Mouse (Mus musculus) layer of hippocampus, adult 18-20 months (tissue): ENCODE results near the gene Npr1. TPM values are rescaled to one million over a fixed set of nuclear protein-coding genes. Genes with fewer than 3 reads are reported as not detected.
A peak's percentile ranks its signal among the peaks of the same experiment; 100 is the strongest.

Experiments used
- DNase-seq, 2 experiments: peaks; one replicate each; pipeline ENCODE4 v3.0.0; 2022; ENCODE audit warnings: low spot score in 2 of 2
- total RNA-seq, 2 experiments: library from RNA; stranded (reverse); gene quantifications; 2 replicates each; pipeline ENCODE4 v1.2.3; 2021

The Npr1 gene
- total RNA-seq, 2 experiments from 2014 or later = 5.7 to 5.9 TPM

DNA sequence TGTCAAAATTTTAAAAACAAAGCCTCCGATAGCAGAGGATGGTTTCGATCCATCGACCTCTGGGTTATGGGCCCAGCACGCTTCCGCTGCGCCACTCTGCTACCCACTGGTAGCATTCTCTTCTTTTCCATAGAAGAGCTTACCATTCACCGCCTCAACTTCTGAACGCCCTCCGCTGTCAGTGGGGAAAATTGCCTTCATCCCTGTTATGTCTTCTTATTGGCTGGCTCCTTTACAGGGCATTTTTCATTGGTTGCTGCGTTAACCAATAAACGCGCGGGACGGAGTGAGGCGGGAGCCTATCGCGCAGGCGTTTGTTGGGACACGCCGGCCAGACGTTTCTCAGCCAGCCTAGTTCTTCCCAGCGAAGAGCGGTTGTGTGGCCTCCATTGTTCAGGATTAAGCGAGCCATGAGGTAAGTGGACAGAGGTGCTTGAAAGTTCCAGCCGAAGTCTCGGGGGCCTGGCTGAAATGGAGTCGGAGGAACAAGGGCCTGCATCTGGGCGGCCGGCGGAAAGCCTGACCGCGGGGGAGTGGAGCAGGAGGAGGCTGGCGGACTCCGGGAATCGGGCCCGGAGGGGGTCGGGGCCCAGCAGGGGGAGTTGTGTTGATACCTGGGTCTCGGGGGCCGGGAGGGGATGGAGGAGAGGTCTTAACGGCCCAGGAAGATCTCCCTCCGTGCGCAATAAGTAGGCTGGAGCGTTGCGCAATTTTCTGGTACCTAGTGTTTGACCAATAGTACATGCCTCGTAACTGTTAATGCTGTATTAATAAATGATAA is 10.4 kb upstream of the Npr1 start, which contains the start of gene Ilf2:
Gene Ilf2, plus strand, starts transcription at position 296 of the 781 bp plus-strand sequence.
- DNase-seq = peak; percentile 95 to 98

DNA sequence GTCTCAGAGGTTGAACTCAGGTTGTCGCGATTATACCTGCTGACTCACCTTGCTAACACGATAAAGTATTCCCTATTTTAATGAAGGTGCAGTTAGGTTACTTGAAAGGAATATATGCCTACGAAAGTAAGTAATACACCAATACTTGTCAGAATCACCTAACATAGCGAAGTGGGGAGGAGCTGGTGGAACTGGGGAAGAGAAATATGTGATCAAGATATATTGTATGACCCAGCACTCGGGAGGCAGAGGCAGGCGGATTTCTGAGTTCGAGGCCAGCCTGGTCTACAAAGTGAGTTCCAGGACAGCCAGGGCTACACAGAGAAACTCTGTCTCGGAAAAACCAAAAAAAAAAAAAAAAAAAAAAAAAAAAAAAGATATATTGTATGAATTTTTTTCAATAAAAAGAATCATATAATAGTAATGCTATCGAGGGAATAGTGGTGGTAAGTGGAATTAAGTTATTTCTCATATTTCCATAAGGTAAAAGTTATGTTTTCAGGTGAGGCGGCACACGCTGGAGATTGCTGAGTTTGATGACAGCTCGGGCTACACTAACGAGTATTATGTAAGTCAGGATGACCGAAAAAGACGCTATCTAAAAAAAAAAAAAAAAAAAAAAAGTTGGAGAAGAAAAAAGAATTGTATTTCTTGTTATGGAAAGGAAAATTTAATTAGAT is 9.6 kb upstream of the Npr1 start:
- no peak for DNase-seq

DNA sequence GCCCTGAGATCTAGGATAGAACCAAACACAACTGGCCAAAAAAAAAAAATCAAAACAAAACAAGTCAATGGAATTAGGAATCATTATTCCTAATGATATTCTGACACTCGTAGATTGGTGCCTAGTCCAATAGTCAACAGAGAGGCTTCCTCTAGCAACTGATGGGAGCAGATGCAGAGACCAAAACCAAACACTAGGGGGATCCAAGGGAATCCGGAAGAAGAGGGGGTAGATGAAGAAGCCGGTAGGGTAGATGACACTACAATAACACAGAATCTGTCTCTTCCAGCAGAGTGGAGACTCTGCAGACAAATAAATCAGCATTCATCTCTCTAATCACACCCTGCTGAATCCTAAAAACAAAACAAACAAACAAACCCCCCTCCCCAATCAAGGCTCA is 6.5 kb upstream of the Npr1 start:
- DNase-seq = peak in 1 of 2 experiments; percentile 56

DNA sequence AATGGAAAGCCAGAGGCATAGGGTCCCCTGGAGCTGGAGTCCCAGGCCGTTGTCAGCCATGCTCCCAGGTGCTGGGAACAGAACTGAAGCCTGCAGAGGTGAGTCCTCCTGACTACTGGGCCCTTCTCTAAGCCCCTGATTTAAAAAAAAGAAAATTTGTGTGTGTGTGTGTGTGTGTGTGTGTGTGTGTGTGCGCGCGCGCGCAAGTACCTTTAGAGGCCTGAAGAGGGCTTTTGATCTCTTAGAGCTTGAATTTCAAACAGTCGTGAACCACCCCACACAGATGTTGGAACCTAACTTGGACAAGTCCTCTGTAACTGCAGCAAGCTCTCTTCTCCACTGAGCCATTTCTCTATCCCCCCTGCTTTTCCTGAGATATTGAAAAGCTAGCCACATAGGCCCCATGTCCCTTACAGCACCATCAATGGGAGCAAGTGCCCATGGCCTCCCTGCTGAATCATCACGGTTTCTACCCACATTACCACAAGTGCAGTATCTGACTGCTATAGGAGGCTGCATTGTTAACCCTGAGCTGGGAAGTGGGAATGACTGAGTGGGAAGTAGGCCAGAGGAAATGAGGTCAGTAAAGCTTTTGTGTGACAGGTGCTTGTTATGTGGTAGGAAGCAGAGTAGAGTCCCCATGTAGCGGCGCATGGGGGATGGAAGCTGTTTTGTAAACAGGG is 2.1 kb upstream of the Npr1 start:
- no peak for DNase-seq

DNA sequence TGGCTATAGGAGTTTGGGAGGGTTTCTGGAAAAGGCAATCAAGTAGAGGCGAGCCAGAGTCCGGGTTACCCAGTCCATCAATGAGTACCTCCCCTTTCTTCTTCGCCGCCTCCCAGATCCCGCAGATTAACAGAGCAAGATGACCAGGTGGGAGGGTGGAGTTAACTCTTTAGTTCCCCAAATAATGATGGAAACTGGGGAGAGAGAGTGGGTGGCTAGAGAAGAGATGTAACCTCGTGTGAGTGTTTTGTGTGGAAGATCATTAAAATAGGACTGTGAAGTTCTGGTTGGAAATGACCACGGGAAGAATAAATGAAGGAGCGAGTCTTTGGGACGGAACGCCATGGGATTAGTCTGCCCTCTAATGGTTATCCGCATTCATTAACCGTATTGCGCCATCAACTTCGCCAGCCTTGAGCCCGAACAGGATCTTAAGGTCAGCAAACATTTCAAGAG is 673 bp upstream of the Npr1 start:
- DNase-seq = peak; percentile 48 to 80

DNA sequence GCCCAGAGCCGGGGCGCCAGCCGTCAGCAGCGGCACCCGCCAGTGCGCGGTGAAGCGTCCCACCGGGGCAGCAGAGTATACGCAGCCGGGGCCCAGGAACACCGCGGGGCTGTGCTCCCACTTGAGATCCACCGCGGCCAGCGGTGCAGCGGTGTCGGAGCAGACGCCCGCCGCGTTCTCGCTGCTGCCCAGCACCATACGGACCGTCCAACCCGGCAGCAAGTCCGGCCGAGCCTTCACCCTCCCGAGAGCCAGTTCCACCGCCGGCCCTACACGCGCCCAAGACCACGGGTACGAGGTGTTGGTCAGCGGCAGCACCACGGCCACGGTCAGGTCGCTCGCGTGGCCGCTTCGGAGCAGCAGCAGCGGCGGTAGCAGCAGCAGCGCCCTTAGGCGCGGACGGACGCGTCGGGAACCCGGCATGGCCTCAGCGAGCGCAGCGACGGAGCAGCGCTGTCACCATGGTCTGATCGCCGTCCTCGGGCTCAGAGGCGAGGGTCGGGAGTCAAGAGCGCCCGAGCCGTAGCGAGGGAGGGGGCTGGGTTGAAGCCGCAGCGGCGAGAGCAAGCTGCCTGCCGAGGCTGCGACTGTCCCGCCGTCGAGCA is 483 bp downstream of the Npr1 start:
- no peak for DNase-seq

DNA sequence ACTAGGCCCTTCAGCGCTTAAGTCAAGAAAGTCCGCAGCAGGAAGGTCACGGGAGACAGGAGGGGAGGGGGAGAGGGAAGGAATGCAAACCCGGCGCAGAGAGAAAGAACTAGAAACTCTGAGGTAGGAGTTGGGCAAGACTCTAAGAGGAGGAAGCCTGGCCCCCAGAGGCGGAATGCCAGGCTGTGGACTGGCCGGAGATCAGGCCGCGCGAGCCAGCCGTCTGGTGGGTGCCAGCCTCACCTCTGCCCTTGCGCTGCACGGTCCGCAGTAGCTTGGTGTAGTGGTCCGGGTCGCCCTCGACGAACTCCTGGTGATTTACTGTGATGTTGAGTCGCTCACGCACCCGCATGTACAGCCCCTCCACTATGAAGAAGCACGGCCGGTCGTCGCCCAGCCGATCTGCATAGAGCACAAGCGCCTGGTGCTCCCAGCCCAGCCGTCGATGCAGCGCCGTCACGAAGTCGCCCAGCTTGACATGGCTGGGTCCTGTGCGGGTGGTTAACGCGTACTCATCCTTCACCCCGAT is 1.1 kb downstream of the Npr1 start:
- DNase-seq = no peak

DNA sequence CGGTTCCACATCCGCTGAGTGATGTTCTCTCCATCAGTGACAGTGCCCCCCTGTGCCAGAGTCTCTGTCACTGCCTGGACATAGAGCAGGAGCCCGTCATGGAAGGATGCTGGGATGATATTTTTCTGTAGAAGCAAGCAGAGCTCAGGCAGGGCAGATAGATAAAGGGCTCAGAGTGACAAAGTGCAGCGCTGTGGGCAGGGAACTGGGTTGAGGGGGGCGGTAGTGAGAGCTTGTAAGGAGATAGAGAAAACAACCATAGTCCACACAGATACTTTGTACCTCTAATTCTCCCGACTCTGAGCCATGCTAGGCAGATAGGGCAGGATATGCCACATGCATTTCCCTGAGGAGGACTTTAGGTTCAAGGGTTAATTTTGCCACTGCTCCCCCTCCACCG is 3.1 kb downstream of the Npr1 start:
- no peak for DNase-seq

DNA sequence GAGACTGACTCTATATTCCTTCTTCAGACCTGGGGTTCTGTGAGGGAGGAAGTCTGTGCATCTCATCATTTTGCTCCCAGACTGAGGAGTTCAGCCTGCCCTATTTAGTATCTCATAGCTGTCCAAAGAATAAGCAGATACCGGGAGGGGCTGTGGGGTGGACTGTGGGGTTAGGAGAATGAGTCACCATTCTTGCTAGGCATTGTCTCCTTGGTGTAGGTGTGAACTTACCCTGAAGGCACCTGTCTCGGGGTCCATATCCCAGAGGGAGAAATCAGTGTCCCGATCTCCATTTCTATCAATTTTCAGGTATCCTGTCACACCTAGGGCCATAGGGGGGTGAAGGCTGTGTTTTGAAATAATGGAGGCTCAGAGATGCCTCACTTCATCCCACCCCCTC is 3.7 kb downstream of the Npr1 start:
- no peak for DNase-seq

DNA sequence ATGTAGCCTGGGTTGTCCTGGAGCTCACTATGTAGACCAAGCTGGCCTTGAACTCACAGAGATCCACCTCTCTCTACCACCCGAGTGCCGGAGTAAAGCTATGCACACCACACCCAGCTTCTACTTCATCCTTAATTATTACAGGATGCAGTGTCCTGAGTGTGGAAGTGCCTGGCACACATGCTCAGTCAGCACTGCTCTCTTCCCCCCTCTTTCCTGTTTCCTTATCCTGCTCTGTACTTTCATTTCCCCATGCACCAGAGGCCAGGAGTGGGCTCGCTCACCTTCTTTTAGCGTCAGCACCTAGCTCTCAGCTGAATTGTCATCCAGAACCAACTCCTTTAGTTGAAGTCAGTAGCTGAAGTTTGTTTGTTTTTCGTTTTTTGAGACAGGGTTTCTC is 5.4 kb downstream of the Npr1 start:
- no peak for DNase-seq

DNA sequence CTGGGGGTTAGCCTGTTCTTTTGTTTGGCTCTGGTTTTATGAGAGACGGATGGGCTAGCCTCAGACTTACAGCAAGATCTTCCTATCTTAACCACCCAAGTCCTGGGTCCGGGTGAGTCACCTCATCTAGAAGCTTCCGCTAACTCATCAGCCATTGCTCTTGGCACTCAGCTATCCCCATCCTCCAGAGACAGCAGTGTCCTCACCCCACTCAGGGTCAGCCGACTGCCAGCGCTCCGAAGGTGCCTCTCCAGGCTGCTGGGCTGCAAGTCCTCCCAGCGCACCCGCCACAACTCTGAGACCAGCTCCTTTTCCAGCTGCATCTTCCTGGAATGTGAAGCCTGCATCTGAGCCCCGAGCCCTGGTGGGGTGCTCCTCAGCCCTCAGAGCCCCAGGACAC is 5.9 kb downstream of the Npr1 start:
- DNase-seq = no peak

DNA sequence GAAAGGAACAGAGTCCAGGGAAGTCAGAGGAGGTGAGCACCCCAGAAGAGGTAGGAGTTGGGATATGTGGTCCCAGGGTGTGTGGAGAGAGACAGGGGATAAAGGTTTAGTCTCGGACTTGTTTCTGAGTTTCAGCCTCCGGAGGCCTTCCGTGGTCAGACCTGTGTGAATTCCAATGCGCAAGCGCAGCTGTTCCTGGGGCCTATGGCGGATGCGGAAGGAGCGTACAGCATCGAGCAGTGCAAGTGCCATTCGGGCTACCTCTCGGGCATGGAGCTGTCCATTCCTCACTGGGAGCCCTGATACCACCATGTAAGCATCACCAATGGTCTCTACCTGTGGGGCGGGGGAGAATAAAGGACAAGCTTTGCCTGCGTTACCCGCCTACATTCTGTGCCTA is 10.7 kb downstream of the Npr1 start:
- DNase-seq = no peak

DNA sequence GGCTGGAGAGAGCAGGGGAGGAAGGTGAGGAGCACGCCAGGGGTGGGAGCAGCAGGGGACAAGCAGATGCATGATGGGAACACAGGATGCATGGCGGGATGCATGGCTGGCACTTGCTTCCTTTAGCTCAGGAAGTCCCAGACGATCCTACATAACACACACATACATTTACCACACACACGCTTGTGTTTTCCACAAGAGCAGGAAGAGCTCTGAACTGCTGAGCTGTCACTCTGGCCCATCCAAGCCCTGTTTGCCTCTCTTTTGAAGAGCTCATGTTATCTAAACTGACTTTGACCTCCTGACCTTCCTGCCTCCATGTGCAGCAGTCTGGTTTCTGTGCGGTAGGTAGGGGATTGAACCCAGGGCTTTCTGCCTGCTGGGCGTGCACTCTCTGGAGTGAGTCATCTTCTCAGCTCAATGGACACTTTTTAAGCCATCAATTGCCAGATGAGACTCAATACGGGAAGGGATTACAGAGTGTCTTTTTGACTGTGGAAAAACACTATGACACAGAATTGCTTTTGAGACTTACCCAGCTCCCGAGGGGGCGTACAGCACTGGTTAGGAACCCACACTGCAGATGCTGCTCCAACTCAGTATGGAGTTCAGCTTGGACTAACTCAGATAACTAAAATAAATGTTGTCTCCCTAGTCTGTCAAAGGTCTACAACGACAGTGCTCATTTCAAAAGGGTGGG is 14.1 kb downstream of the Npr1 start:
- DNase-seq = peak; percentile 69 to 88

DNA sequence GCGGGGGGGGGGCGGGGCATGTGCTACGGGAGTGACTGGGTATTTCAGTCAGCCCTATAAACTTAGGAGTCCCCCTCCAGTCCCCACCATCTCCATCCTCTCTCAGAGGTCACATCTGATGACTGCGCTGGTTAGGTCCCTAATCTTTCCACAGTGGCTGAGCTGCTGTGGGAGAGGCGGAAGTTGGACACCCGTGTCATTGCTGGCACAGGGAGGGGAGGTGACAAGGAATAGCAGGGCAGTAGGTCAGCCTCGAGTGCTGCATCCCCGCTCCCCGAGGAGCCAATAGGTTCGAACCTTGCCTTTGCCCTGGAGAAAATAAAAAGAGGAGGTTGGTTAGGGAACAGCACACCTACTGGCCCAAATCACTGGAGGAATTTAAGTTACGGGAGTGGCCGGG is 14.8 kb downstream of the Npr1 start:
- no peak for DNase-seq

DNA sequence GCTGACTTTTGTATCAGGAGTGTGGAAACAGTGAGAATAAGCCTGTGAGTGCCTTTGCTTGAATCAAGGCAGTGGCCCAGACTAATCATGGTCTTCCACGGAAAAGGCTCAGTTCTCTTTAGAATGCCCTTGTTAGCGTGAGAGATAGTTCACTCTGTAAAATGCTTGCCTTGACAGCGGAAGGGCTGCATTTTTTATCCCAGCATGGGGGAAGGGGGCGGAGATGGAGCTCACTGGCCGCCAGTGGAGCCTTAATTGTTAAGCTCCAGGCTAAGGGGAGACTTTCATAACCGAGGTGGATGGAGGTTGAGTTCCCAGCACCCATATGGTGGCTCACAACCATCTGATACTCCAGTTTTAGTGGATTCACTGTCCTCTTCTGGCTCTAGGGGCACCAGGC is 17.0 kb downstream of the Npr1 start:
- DNase-seq = no peak

DNA sequence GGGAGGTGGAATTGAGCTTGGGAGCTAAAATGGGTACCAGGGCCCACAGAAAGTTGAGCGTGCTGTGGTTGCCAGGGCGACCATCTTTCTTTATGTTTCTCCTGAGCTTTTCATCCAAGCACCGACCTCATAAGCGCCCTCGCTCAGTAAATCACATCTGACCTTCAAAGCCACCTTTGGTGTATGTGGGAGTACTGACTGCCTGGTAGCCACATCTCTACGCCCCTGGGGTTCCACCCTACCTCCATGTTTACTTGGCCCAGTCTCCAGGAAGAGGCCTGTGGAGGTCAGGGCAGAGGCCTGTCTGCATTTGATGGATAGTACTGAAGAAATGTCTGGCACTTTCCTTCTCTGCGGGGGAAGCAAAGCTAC is 18.6 kb downstream of the Npr1 start:
- DNase-seq = no peak

DNA sequence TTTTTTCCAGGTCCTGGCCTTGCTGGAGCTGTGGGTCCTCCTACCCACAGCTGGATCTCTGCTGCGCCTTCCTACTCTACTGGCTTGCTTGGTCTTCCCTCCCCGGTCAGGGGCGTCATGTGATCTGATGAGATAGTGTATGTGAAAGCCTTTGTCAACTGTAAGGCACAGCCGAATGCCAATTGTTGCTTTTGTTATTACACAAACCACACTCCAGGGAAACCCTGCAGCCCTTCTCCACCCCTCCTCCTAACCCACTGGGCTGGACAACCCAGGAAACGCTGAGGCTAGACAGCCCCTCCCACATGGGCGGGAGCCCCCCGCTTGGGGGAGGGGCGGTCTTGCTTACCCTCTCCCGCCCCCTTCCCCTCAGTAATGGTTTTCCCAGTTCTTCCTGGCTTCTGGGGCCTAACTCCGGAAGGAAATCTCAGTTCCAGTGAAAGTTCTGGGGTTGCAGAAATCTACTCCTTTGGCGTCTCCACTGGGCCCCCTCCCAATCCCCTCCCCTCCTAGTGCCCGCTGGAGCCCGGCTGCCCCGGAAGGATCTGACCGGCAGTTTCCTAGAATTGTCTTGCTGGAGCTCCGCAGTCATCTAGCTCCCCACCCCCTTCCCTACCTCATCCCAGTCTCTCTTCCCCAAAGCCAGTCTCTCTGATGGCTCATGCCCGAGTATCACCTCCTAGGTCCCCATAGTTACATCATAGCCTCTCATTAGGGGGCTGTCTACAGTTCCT is 19.1 kb downstream of the Npr1 start:
- DNase-seq = peak; percentile 42 to 69

DNA sequence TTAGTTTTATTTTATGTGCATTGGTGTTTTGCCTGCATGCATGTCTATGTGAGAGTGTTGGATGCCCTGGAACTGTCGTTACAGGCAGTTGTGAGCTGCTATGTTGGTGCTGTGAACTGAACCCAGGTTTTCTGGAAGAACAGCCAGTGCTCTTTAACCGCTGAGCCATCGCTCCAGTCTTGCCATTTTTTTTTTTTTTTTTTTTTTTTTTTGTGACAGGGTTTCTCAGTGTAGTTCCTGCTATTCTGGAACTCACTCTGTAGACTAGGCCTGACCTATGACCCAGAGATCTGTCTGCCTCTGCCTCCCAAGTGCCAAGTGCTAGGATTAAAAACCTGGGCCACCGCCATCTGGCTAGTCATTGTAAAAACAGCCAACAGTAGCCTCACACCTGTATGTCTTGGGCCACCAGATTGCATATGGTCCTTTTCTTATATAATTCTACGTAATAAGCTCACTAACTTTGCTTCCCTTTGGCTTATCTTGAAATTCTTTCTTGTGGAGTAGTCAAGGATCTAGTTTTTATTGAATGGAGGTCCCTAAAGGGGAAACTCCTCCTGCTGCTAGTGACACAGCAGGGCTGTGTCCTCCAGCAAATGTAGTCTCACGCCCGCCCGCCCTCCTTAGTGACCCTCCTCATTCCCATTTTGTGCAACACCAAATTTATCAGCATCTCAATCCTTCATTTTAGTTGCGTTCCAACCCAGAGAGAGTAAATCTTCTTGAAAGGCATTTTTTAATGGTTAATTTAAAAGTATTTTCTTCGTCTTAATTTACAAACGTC is 20.1 kb downstream of the Npr1 start:
- no peak for DNase-seq

DNA sequence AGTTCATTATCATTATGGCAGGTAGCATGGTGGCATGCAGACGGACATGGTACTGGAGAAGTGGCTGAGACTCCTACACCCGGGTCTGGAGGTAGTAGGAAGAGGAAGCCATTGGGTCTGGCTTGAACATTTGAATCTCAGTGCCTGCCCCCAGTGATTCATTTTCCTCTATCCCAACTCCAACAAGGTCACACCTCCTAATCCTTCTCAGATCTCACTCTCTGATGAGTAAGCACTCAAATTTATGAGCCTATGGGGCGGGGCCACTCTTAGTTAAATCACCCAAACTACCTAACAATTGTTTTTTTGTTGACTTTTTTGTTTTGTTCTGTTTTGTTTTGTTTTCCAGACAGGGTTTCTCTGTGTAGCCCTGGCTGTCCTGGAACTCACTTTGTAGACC is 21.7 kb downstream of the Npr1 start:
- DNase-seq = no peak
